Mouse (Mus musculus): ENCODE measurements around the gene Acot5.
"Not testable (repeated sequence)": the region's sequence is repeated elsewhere in the genome, so short reads cannot be mapped to it uniquely, and the experiment has no call there.

GRCm38 (mm10) chr12:84050744-84051143 is 18.4 kb upstream of the Acot5 start:
- TF ChIP-seq CTCF, EP300 (IDR thresholded peaks at IDR 0.05; ENCODE audit: low read depth): not testable (repeated sequence)
